Mouse (Mus musculus): ENCODE data around the gene Csnk1d.

GRCm38 (mm10) chr11:121024163-121024562 lies 33.0 kb upstream of the Csnk1d start:
- TF ChIP-seq CTCF (IDR thresholded peaks at IDR 0.05; ENCODE audit: low read depth) = no peak
- no peak for TF ChIP-seq EP300 (IDR thresholded peaks at IDR 0.05; ENCODE audit: low read depth)

All from liver, embryonic 14.5 days (tissue).